Mouse (Mus musculus) layer of hippocampus, adult 18-20 months (tissue): Measurements from ENCODE around the gene Acap2. TPM values are rescaled to one million over a fixed set of nuclear protein-coding genes. Genes with fewer than 3 reads are reported as not detected.
A peak's percentile ranks its signal among the peaks of the same experiment; 100 is the strongest.

Source experiments
- DNase-seq, 2 experiments: peaks; one replicate each; pipeline ENCODE4 v3.0.0; 2022; ENCODE audit warnings: low spot score in 2 of 2
- total RNA-seq, 2 experiments: library from RNA; stranded (reverse); gene quantifications; 2 replicates each; pipeline ENCODE4 v1.2.3; 2021

Gene Acap2
- total RNA-seq, 2 experiments from 2014 or later: 132 to 138 TPM

DNA sequence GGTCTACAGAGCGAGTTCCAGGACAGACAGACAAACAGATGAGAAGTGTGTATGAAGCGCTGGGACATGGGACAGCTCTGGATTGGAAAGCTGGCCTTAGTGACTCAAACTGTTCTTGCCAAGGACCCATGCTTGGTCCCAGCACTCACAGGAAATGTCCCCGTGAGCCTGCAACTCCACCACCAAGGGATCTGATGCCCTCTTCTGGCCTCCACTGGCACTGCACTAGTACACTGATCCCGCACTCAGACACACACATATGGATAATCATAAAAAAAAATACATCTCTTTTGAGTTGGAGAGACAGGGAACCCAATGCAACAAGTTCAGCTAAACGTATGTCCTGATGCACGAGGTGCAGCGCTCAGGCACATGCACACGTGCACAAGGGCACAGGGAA lies 30.7 kb downstream of the Acap2 start:
- no peak for DNase-seq

DNA sequence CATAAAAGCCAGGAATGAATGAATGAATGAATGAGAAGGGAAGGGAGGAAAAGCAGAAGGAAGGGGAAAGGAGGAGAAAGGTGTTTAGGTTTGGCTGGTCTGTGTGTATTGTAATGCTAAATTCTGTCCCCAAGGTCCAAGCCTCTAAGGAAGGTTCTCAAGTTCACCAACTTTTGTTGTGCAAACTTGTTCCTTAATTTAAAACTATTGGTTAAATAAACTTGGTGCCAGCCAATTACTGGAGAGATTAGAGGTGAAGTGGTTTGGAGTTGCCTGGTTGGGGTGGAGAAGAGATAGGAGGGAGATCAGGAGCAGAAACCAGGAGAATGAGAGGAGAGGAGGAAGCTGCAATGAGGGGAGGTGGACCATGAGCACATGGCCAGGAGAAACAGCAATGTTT lies 31.4 kb downstream of the Acap2 start:
- DNase-seq: no peak

DNA sequence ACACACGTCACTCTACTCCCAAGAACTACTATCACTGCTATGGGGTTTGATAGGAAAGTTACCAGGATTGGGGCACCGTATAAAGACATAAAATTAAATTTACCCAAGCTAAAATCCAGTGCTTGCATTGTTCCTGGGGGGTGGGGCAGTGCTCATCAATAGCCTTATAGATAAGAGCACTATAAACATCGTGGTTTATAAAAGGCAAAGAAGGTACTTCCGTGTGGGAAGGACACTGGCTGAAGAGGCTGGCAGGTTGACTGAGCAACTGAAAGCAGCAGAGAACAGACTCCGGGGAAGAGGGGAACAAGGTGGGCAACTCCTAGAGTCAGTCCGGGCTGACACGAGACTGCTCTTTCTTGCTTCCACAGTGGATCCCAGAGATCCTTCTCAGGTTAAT lies 33.1 kb downstream of the Acap2 start:
- no peak for DNase-seq

DNA sequence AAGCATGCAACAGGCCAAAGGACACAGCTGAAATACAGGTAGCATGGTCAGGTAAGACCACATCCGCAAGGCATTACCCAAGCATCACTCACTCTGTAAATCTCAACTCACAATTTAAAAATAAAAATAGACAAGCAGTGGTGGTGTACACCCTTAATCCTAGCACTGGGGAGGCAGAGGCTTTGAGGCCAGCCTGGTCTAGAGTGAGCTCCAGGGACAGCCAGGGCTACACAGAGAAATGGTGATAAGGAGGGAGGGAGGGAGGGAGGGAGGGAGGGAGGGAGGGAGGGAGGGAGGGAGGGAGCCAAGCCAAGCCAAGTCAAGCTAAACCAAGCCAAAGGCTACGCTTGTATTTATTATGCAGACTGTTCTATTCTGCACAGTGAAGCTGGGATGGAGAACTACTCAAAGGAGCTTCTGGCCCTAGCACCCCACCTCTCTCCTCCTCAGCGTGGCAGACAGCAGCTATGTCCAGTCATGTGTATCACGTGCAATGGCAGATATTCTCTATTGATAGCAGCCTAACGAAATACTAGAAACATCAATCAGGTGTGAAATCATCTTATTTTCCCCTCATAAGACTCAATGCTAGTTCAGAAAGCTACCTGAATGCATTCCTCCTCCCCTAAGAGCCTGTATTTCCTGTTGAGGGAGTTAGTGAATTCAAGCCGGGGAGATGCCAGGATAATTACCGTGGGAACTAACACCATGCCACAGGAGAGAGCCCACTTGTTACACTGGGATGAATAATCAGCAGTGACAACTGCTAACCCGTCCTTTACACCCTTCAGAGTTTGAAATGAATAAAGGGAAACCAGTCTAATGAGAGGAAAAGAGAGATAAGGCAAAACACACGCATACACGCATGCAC lies 33.8 kb downstream of the Acap2 start:
- DNase-seq: no peak

DNA sequence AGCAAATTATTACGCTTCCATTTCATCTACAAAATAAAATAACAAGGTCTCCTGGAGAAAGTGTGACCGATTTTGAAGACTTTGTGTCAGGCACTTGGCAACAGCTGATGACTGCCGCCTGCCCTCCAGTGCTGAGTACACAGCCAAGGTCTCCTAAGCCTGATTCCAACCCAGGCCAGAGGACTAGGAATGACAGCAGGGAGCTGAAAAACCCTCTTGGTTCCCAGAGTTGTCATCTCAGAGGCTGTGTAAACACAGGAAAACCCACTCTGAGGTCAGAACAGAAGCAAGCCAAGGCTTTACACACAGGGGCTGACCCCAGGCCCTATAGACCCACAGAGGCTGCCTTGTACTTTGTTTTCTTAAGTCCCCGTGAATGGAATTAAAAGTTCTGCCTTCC lies 35.1 kb downstream of the Acap2 start:
- no peak for DNase-seq

DNA sequence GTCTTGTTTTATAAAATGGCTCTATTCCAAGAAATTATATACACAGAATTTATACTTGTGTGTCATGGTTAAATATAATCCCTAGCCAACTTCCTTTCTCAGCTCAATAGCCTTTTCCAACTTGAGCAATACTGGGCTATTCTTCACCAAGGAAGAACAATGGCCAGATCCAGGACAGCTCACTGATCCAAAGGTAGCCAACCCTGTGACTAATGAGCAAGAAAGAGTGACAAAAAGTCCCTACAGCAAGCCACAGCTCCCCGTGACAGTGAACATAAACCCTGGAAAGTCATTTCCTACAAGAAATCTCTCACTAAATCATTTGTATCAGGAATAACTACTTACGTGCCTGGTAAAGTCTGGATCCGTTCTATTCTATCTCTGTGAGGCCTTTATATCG lies 35.6 kb downstream of the Acap2 start:
- DNase-seq: no peak

DNA sequence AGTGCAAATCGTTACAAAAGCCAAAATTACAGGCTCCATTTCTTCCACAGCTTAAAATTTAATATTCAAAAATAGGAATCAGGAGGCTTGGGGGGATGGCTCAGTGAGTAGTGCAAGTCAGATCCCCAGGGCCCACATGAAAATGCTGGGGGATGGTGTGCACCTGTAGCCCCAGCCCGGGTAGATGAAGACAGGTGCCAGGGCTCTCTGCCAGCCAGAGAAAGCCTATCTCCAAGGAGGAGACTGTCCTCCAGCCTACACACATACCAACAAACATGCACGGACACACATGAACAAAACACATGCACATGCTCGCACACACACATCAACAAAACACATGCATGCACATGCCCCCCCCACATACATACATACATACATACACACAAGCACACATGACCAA lies 36.9 kb downstream of the Acap2 start:
- DNase-seq: no peak

DNA sequence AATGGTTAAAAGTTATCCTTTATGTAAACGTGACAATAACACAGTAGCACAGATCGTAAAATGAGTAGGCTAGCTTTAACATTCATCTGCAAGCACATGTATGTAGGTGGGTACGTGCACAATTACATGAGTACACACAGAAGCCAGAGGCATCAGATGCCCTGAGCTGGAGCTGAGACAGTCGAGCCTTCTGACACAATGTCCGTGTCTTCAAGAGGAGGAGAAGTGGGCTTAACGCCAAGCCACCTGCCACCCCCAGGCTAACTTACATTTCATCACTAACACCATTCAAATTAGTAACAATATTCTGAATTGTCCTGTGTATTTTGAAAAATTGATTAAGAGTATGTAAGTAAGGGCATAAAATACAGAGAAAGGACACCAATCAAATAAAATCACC lies 40.6 kb downstream of the Acap2 start:
- DNase-seq: no peak

DNA sequence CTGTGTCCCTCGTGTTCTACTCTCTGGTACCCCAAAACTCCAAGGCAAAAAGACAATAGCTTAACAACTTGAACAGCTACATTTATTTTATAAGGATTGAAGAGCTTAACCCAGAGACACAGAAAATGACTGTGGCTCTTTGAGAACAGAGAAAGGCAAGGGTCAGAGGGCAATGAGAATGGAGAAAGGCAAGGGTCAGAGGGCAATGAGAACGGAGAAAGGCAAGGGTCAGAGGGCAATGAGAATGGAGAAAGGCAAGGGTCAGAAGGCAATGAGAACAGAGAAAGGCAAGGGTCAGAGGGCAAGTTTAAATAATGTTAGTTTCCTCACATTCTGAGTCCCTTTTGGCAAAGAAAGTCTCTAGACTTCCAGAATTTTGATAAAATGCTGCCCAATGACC lies 41.6 kb downstream of the Acap2 start:
- no peak for DNase-seq

DNA sequence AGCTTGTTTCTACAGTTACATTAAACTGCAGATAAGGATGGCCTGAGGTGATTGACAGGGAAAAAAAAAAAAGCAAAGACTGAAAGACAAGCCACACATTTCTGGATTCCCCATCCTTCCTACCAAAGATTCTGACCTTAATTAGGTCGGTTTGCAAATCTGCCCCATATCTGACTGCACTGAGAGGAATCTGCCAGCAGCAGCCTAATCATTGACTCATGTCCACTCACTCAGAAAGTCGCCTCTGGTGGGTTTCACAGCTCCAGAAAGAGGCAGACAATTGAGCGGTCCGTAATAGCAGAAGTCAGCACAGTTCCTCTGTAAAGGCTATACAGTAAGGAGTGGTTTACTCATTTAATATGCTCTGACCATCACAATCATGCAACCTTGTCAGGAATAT lies 51.2 kb downstream of the Acap2 start:
- no peak for DNase-seq

DNA sequence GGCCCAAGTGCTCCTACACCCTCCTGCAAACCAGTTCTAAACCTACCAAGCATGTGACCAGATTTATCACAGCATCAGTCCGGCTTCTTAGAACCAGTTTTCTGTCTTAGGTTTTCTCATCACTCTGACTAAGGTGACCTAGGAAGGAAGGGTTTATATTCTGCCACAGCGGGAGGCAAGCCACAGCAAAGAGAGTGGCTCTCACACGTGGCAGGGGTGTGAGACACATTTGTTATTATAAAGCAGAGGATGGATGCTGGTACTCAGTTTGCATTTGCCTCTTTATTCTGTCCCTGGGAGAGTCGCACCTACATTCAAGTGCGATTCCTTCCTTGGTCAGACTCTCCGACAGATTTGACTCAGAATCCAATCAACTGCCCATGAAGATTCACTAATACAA lies 52.2 kb downstream of the Acap2 start:
- no peak for DNase-seq

DNA sequence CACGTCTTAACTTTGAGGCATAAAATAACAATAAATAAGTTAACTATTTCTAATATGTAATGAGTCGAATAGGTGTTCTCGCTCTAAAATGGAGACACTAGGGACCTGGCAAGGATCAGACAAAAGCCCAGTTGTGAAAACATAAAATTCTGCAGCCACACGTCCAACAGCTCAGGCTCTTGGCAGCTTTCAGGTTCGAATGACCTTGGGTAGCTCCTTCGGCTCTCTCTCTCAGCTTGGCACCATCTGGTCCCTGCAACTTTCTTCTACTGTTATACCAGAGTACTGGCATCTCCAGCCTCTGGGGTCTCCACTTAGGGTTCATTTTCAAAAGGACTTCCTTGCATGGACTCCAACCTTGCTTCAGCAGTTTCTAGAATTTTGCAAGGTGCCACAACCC lies 53.3 kb downstream of the Acap2 start:
- DNase-seq: no peak

DNA sequence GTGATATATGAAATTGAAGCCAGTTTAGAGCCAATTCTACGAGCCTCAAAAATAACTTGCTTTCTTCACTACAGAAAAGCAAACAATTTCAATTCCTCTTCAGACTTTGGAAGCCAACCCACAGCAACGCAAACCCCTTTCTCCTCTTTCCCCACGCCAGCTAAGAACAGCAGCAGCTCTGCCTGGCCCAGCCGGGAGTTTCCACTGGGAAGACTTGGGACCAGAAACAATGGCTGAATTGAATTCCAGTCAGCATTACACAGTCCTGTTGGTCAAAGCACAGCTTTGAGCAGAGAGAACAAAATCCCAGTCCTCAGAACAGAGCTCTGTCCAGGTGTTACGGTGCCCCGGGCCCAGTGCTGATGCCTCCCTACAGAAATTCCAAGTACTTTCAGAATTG lies 59.1 kb downstream of the Acap2 start:
- DNase-seq: no peak

DNA sequence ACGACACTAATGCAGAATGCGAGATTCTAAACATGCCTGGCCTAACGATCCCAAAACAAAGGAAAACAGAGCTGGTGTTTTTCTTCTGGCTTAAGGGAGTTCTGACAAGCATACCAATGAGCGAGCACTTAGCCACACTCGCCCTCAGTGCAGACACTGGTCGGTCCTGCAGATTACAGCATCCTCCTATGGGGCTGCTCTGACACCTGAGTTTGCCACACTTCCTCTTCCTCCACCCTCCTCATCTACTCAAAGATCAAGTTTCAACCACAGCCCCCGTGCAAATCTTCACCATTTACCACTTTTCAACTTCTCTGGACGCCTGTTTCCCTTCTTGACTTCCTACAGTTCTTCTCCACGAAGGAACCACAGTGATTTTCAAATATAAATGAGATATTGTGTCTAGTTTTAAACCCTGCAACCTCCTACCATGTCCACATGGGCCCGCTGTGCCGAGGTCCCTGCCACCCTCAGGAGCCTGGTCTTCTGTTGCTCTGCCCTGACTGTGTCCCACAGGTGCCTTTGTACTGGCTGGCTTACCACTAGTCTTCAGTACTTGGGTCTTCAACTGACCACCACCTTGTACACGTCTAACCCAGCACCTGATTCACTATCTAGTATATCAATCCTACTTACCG lies 64.3 kb downstream of the Acap2 start:
- no peak for DNase-seq

DNA sequence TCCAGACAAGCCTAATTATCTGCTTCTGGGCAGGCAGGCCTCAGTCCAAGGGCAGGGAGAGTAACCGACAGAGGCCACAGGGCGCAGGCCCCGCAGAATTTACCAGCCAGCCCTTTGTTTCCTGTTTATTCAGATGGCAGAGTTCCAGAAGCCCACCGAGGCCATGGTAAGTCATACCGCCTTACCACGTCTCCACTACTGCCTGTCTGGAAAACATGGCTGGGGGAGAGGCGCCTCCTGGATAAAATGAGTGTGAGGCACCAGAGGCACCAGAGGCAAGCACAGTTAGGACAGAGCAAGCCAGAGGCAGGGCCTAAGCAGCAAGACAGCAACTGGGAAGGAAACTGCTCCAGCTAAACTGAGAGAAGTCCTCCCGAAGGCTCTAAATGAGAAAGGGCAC lies 65.5 kb downstream of the Acap2 start:
- no peak for DNase-seq

DNA sequence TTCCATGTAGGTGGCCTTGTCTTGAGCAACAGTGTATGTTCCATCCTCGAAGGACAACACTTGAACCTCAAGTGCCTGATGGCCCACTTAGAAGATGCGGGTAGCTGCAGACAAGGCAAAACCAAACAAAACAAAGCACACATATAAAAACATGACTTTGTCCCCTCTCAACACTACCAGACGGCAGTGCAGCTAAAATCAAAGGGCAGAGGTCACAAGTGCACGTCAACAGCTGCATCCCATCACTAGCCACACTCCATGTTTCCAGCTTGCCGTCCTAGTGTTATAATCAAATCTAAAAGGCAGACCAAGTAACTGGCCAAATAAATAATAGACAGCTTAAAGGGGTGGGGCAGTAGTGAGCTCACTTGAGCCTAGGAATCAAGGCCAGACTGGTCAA lies 69.5 kb downstream of the Acap2 start:
- DNase-seq: no peak

DNA sequence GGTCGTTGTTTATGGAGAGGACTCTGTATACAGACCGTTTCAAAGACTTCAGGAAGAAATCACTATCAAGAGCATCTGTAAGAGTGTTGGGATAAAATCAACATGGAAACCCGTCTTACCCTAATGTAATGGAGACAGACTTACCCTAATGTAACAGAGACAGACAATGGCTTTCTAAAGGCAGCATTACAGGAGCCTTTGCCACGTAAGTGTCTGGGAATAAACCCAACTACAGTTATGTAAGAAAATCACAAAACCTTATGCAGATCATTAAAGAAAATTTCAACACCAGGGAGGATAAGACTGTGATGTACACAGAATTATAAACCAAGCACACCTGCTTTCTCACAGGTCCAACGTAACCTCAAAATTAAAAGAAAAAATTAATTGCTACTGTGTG lies 72.9 kb downstream of the Acap2 start:
- DNase-seq: no peak

DNA sequence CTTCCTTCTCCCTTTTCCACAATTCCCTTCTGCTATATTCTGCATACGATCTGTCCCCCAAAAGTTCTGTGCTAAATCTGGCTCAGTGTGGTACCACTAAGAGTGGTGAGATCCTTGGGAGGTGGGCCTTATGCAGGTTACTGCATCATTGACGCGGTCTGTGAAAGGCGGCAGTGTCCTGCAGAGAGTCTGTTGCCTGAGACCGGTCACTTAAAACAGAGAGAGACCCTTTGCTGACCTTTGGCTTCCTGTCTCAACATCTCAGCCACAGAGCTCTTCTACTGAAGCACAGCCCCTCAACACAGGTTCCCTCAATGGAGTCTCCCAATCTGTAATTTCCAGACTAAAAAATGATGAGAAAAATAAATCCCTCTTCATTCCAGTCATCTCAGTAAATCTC lies 76.1 kb downstream of the Acap2 start:
- DNase-seq: no peak

DNA sequence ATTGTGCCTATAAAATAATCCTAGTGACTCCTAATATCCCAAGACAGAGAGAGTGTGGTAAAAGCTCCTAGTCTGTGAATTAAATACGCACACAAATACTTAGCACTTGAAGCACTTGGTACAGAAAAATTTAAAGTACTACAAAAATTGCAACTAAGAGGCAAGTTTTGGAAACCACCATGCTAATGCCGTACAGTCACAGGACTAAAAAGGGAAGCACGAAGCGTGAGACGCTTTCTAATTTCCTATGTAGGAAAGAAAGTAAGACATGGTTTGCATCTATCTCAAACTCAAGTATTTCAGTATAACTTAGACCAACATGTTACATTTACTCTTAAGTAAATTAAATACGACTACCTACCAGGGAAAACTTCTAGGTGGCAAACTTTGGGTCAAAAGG lies 79.4 kb downstream of the Acap2 start:
- no peak for DNase-seq

DNA sequence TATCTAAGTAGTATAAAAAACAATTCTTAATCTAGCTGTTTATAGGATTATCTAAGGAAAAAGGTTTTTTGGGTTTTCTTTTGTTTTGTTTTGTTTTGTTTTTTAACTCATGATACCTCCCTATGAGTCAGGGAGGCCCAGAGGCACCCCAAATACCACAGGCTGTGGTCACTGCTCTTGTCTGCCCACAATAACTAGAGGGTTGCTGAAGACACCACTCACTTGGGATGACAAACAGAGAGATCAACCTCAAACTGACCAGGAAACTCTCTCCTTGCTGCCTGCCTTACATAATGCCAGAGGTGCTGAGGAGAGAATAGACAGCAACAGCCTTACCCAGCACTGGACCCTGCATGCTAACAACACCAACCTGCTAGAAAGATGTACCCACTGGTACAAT lies 87.4 kb downstream of the Acap2 start:
- DNase-seq: no peak

DNA sequence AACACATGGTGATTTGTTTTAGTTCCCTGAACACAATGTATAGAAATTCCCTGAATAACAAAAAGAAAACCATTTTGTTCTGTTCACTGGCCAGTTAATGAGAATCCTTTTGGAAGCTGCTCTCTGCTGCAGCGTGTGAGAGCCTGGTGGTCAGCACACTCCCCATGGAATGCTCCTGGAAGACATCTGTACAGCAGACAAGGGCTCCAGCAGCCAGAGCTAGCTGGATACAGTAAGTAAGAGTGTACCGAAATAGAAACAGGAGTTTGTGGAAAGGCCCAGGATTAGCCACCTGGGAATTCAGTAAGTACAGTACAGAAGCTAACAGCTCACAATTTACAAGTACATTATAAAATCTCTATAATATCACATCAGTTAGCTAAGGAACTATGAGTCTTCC lies 99.7 kb downstream of the Acap2 start:
- no peak for DNase-seq

DNA sequence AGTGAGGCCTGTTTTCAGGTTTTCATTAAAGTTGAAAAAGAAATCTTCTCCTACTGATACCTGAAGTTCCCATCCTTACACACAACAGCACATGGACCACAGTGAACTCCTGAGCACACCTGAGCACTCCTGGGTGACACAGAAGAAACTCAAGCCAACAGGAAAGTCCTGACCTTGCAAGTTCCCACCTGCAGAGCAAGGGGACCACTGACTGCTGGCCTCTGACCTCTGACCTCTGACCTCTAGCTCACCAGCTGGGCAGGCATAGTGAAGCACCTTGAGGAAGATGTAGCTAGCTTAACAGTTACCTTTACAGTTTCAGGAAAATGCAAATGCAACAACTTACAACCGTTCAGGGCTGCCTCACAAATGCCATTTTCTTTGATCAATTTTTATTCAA lies 101.1 kb downstream of the Acap2 start:
- DNase-seq: no peak

DNA sequence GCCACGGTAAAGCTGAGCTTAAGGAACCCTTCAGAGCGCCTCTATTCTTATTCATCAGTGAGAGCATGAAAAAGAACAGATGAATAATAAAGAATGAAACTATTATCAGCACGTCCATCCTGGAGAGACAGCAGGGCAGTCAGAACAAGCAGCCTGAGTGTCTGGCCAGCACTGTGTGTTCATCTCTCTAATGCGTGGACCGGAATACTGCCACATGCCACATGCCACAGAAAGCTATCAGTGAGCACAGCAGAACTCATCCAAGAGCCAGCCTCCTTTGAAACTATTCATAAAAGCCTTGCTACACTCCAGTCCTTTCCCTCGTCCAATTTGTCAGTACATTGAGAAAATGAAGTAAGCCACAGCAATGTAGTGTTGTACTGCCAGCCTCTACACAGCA lies 107.0 kb downstream of the Acap2 start:
- peak in 1 of 2 experiments; percentile 58 for DNase-seq
